Mouse (Mus musculus) thymus, adult 18-20 months (tissue): ENCODE data around the gene Appbp2.

Experiments
- DNase-seq, 2 experiments: peaks; one replicate each; pipeline ENCODE4 v3.0.0; 2022; ENCODE audit warnings: mixed read lengths in 2 of 2

Appbp2 gene

DNA sequence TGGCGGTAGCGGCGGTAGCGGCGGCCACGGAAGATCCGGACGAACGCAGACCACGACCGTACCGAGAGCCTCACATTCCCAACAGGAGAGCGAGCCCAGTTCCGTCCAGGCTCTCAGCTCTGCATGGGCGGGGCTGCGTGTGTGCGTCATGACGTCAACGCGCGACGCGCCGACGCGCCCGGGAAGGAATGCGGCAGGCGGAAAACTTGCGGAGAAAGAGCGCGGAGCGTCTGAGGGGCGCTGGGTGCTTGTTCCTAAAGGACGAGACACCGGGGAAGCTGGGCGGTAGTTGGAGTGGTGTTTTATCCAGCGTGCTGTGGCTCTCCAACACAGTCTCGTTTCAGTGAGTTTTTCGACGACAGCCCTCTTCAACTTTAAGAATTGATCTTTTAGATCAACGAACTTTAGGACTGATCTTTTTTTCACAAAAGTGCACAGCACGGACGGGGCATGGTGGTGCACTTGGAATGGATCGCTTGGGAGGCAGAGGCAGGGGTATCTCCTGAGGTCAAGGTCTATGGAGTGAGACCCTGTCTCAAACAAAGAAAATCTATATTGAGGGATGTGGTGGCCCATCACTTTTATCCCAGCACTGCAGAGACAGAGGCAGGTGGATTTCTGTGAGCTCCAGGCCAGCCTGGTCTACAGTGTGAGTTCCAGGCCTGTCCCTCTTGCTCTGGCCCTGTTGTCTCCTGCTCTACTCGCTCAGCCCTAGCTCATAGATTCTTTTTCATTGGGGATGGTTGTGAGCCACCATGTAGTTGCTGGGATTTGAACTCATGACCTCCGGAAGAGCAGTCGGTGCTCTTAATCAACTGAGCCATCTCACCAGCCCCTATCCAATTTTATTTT, at the start of gene Appbp2:
TSS of gene Appbp2 (minus strand) at position 141 of the 852 bp plus-strand sequence.
- peak; percentile 81 to 86 for DNase-seq

- DNase-seq, result no peak
Observed at GRCm38 (mm10) chr11:85281219-85281878, 46.4 kb upstream of the Appbp2 start.

DNA sequence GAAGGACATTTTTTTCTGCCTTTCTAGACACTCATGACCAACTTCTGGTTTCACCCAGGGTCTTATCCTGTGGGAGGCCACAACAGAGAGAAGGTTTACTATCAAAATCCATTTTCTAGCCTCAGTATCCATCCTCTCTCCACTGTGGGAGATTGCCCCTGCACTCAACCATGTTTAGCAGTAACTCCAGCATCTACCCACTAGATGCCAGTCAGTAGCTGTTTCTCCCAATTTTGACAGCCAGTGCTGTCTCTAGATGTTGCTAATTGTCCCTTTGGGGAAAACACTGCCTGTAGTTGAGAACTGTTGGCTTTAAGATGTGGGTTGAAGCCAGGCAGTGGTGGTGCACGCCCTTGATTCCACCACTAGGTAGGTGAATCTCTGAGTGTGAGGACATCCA, 43.2 kb upstream of the Appbp2 start:
- DNase-seq, result no peak

GRCm38 (mm10) chr11:85277609-85278008, 42.7 kb upstream of the Appbp2 start:
- no peak for DNase-seq

GRCm38 (mm10) chr11:85275151-85275550, 40.2 kb upstream of the Appbp2 start:
- DNase-seq, result no peak

- DNase-seq, result no peak
Observed at GRCm38 (mm10) chr11:85273299-85273698, 38.4 kb upstream of the Appbp2 start.

DNA sequence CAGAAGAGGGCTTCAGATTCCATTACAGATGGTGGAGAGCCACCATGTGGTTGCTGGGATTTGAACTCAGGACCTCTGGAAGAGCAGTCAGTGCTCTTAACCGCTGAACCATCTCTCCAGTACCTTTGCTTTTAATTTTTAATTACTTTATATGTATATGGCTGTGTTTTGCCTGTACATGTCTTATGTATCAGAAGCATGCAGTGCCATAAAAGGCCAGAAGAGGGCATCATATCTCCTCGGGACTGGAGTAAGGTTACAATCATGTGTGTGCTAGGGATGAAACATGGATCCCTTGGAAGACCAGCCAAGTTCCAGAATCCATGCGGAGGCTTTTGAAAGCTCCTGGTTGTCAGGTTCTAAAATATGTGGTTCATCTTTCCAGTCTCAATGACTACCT, 35.7 kb upstream of the Appbp2 start:
- DNase-seq, result peak; percentile 5 to 26

- DNase-seq, result no peak
Observed at GRCm38 (mm10) chr11:85267393-85267792, 32.5 kb upstream of the Appbp2 start.

- no peak for DNase-seq
Observed at GRCm38 (mm10) chr11:85264635-85265034, 29.7 kb upstream of the Appbp2 start.

DNA sequence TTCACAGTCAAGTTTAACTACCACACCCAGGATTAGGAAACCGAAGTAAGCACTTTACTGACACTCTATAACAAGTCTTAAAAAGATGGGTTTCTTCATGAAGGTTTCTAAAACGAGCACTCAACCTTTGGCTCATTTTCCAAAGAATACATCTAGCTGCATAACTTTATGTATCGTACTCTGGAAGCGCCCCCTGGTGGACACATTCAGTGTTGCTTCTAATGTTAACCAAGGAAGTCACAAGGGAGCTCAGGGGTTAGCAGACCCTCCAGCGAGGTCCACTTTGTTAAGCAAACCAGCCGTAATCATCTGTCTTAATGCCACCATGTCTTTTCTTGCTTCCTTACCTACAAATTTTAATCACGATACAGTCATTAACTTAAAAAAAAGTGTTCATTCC, 26.3 kb upstream of the Appbp2 start:
- peak; percentile 24 to 41 for DNase-seq

DNA sequence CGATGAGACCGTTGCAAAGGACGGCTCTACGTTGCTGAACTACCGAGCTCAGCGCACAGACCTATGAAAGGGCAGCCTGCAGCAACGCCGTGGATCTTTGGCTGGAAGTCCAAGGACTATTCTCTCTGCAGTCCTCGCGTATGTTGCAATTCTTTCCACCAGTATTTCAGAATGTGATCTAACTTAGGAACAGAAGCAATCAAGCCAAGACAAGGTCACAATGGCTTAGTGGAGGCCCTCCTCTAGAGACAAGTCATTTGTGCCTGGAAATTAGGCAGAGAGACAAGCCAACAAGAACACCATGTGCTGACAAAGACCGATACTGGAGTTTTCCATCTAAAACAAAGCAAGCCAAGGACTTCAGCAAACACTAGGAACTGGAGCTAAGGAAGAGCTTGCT, 24.0 kb upstream of the Appbp2 start:
- DNase-seq, result no peak

GRCm38 (mm10) chr11:85255471-85256027, 20.6 kb upstream of the Appbp2 start:
- no peak for DNase-seq

DNA sequence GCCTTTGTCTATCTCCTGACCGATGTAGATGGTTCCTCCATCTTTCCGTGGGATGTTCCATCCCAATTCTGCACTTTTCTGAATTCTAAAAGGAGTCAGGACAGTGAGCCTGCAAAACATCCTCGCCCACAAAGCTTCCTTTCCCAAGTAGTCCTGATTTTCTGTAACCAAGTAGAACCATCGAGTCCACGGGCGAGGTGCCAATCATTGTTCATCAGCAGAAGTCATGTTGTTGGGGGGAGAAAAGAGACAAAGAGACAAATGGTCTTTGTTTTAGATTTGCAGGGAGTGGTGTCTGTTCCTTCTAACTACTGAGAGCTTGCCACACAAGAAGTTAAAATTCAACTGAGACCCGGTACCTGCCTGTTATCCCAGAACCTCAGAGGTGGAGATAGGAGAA, 18.7 kb upstream of the Appbp2 start:
- no peak for DNase-seq

DNA sequence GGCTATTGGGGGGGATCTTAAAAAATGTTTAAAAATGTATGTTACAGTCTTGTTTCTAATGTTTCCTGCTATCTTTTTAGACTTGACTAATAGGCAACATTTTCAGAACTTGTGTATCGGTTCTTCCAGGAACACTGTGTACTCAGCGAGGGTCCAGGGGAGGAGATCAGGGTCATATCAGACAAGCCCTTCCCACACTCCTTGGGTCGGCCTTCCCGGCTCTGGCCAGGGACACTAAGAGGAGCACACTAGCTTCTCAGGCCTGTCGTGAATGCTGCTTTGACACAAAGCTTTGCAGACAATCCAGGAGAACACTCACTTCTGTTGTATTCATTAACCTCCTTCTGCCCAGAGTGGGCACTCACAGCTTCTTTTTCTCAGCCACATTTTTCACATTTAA, 18.1 kb upstream of the Appbp2 start:
- DNase-seq, result no peak

DNA sequence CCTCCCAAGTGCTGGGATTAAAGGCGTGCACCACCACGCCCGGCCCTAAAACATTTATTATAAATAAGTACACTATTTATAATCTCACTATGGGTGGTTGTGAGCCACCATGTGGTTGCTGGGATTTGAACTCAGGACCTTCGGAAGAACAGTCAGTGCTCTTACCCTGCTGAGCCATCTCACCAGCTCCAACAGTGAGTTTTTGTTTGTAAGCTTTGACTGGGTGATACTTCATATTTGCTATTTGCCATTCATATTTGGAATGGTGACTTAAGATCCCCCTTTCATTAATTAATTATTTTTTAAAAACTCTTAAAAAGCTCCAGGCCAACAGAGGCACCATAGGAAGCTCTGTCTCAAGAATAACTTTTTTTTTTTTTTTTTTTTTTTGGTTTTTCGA, 17.0 kb upstream of the Appbp2 start:
- no peak for DNase-seq

GRCm38 (mm10) chr11:85250467-85250866, 15.5 kb upstream of the Appbp2 start:
- no peak for DNase-seq

- DNase-seq, result no peak
Observed at GRCm38 (mm10) chr11:85249338-85249737, 14.4 kb upstream of the Appbp2 start.

DNA sequence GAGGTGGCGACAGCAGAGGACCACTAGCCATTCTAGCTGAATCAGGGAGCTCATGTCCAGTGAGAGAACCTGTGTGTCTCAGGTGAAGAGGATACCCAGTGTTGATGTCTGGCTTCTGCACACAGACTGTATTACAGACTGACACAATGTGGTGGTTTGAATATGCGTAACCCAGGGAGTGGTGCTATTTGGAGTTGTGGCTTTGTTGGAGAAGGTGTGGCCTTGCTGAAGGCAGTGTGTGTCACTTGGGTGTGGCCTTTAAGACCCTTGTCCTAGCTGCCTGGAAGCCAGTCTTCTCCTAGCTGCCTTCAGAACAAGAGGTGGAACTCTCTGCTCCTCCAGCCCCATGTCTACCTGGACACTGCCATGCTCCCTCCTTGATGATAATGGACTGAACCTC, 13.2 kb upstream of the Appbp2 start:
- DNase-seq, result no peak

- DNase-seq, result no peak
Observed at GRCm38 (mm10) chr11:85241226-85241625, 6.3 kb upstream of the Appbp2 start.

- no peak for DNase-seq
Observed at GRCm38 (mm10) chr11:85240211-85240610, 5.3 kb upstream of the Appbp2 start.

DNA sequence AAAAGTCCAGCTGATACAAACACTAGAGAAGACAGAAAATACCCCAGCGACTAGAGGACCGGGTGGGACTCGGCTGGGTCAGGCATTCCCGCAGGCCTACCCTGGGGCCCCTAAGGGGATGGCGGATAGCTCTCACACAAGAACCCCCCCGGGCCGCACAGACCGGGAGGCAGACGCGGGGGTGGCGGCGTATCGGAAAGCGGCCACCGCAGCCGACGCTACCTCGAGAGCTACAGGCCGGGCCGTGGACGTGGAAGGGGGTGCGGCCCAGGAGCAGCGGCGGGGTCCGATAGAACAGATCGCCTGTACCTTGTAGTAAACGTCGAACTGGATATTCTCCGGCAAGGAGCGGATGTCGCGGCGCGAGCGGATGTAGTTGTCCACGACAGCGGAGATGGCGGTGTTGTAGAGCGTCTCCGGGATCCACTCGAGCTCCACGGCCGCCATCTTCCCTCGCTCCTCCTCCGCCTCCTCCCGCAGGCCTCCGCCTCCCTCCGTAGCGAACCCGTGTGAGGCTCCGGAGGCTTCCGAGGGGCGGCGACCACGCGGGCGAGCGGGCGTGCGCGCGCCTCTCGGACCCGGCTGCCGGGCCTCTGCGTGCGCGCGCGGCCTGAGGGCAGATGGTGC, 454 bp downstream of the Appbp2 start:
- DNase-seq, result peak; percentile 78 to 85

GRCm38 (mm10) chr11:85233676-85234210, 1.2 kb downstream of the Appbp2 start:
- DNase-seq, result no peak

GRCm38 (mm10) chr11:85223248-85223647, 11.7 kb downstream of the Appbp2 start:
- no peak for DNase-seq
